Mouse (Mus musculus): ENCODE measurements at regions not wholly inside any gene's neighbourhood (a gene's known extent, or its start where the extent isn't known, plus 50 kb on each side); places are given as distances from the start of the nearest gene placed in this dataset.
"Not testable (repeated sequence)": the region's sequence is repeated elsewhere in the genome, so short reads cannot be mapped to it uniquely, and the experiment has no call there.

- TF ChIP-seq ZC3H11A (IDR thresholded peaks at IDR 0.05; ENCODE audit: low read depth, low read length) (no peak), MYC (IDR thresholded peaks at IDR 0.05; ENCODE audit: low read depth, low read length) (peak; percentile 78), CHD1 (IDR thresholded peaks at IDR 0.05; ENCODE audit: low read depth, low read length) (no peak), USF2 (IDR thresholded peaks at IDR 0.05; ENCODE audit: borderline replicate concordance in 1 of 2, insufficient read depth in 1 of 2, low read depth in 1 of 2, low read length in 2 of 2) (no peak)
Measured at GRCm38 (mm10) chr3:21621745-21622144, 454.7 kb upstream of the Tbl1xr1 start (continued).

GRCm38 (mm10) chr3:21625039-21625438 lies 451.4 kb upstream of the Tbl1xr1 start:
- no peak overlapping the region for H3K27ac ChIP-seq (ENCODE audit: control insufficient read depth, low read depth, low read length)
- no peaks in the 10 kb centered on the region for H3K27me3 ChIP-seq (ENCODE audit: control insufficient read depth in 1 of 2, insufficient read depth in 2 of 2, low read length in 2 of 2)
- DNase-seq (ENCODE audit: low read depth, low spot score), result no peak
- TF ChIP-seq ZKSCAN1 (IDR thresholded peaks at IDR 0.05; ENCODE audit: low read depth, low read length), result no peak
- no peak for TF ChIP-seq POLR2AphosphoS5 (IDR thresholded peaks at IDR 0.05; ENCODE audit: borderline replicate concordance, low read depth, low read length)
- TF ChIP-seq CTCF (IDR thresholded peaks at IDR 0.05 in 2 of 3, conservative IDR thresholded peaks at IDR 0.05 in 1 of 3; ENCODE audit: control insufficient read depth in 1 of 3, insufficient read depth in 1 of 3, low read depth in 2 of 3, low read length in 3 of 3, poor library complexity in 1 of 3, severe bottlenecking in 1 of 3), result no peak
- no peak for TF ChIP-seq MEF2A (IDR thresholded peaks at IDR 0.05; ENCODE audit: extremely low read depth, insufficient replicate concordance, low read depth, low read length, poor library complexity, severe bottlenecking)
- H3K9me3 ChIP-seq (replicated peaks; ENCODE audit: insufficient read depth, low read length), result no peaks in the 10 kb centered on the region
- H3K4me1 ChIP-seq (ENCODE audit: control insufficient read depth in 1 of 2, insufficient read depth in 2 of 2, low read length in 2 of 2), result peaks cover 2 to 5% of the 10 kb centered on the region in 2 experiments; a peak in 2 of 4 replicates
- no peaks in the 10 kb centered on the region for H3K79me2 ChIP-seq (ENCODE audit: control insufficient read depth, insufficient read depth, low read length, poor library complexity)
- H3K36me3 ChIP-seq (ENCODE audit: control insufficient read depth in 1 of 2, insufficient read depth in 2 of 2, low read length in 2 of 2), result peaks cover 0 to 8% of the 10 kb centered on the region in 2 experiments; a peak in 2 of 4 replicates
- no peak overlapping the region for H3K4me3 ChIP-seq (ENCODE audit: control insufficient read depth in 1 of 2, insufficient read depth in 1 of 2, low read depth in 2 of 2, low read length in 2 of 2)
- H3K9ac ChIP-seq (ENCODE audit: control insufficient read depth, low read depth, low read length, poor library complexity, severe bottlenecking), result no peak overlapping the region

GRCm38 (mm10) chr3:21626029-21626428 lies 450.4 kb upstream of the Tbl1xr1 start:
- Histone ChIP-seq H3K36me3 (ENCODE audit: control insufficient read depth in 1 of 2, insufficient read depth in 2 of 2, low read length in 2 of 2) (peaks cover 0 to 8% of the 10 kb centered on the region in 2 experiments; a peak in 2 of 4 replicates), H3K27me3 (ENCODE audit: control insufficient read depth in 1 of 2, insufficient read depth in 2 of 2, low read length in 2 of 2) (no peaks in the 10 kb centered on the region), H3K79me2 (ENCODE audit: control insufficient read depth, insufficient read depth, low read length, poor library complexity) (no peaks in the 10 kb centered on the region), H3K9me3 (replicated peaks; ENCODE audit: insufficient read depth, low read length) (no peaks in the 10 kb centered on the region), H3K9ac (ENCODE audit: control insufficient read depth, low read depth, low read length, poor library complexity, severe bottlenecking) (no peak overlapping the region), H3K27ac (ENCODE audit: control insufficient read depth, low read depth, low read length) (no peak overlapping the region), H3K4me3 (ENCODE audit: control insufficient read depth in 1 of 2, insufficient read depth in 1 of 2, low read depth in 2 of 2, low read length in 2 of 2) (no peak overlapping the region), H3K4me1 (ENCODE audit: control insufficient read depth in 1 of 2, insufficient read depth in 2 of 2, low read length in 2 of 2) (peaks cover 2 to 5% of the 10 kb centered on the region in 2 experiments; a peak in 2 of 4 replicates)
- DNase-seq (ENCODE audit: low read depth, low spot score), result no peak
- TF ChIP-seq USF1 (IDR thresholded peaks at IDR 0.05; ENCODE audit: low read depth, low read length), result no peak
- TF ChIP-seq ZMIZ1 (IDR thresholded peaks at IDR 0.05; ENCODE audit: low read depth, low read length), result no peak
- no peak for TF ChIP-seq CHD1 (IDR thresholded peaks at IDR 0.05; ENCODE audit: low read depth, low read length)
- TF ChIP-seq RAD21 (IDR thresholded peaks at IDR 0.05; ENCODE audit: low read depth, low read length), result no peak
- TF ChIP-seq GABPA (IDR thresholded peaks at IDR 0.05; ENCODE audit: low read depth, low read length), result no peak
- TF ChIP-seq MAFK (IDR thresholded peaks at IDR 0.05; ENCODE audit: borderline replicate concordance, low read depth, low read length), result no peak
- no peak for TF ChIP-seq E2F4 (IDR thresholded peaks at IDR 0.05; ENCODE audit: borderline replicate concordance, low read depth, low read length)
- TF ChIP-seq HCFC1 (IDR thresholded peaks at IDR 0.05; ENCODE audit: low read depth, low read length), result no peak
- no peak for TF ChIP-seq MAX (IDR thresholded peaks at IDR 0.05; ENCODE audit: low read length)
- no peak for TF ChIP-seq CHD2 (IDR thresholded peaks at IDR 0.05; ENCODE audit: low read length)
- no peak for TF ChIP-seq MXI1 (IDR thresholded peaks at IDR 0.05; ENCODE audit: low read depth, low read length)
- no peak for TF ChIP-seq ZKSCAN1 (IDR thresholded peaks at IDR 0.05; ENCODE audit: low read depth, low read length)
- TF ChIP-seq MEF2A (IDR thresholded peaks at IDR 0.05; ENCODE audit: extremely low read depth, insufficient replicate concordance, low read depth, low read length, poor library complexity, severe bottlenecking), result no peak
- TF ChIP-seq SIN3A (IDR thresholded peaks at IDR 0.05; ENCODE audit: low read length), result no peak
- no peak for TF ChIP-seq MYC (IDR thresholded peaks at IDR 0.05; ENCODE audit: low read depth, low read length)

GRCm38 (mm10) chr3:21627048-21627447 lies 449.4 kb upstream of the Tbl1xr1 start:
- not testable (repeated sequence) for H3K36me3 ChIP-seq (ENCODE audit: control insufficient read depth in 1 of 2, insufficient read depth in 2 of 2, low read length in 2 of 2); H3K27ac ChIP-seq (ENCODE audit: control insufficient read depth, low read depth, low read length); DNase-seq (ENCODE audit: low read depth, low spot score); H3K79me2 ChIP-seq (ENCODE audit: control insufficient read depth, insufficient read depth, low read length, poor library complexity); H3K27me3 ChIP-seq (ENCODE audit: control insufficient read depth in 1 of 2, insufficient read depth in 2 of 2, low read length in 2 of 2); H3K4me1 ChIP-seq (ENCODE audit: control insufficient read depth in 1 of 2, insufficient read depth in 2 of 2, low read length in 2 of 2); H3K4me3 ChIP-seq (ENCODE audit: control insufficient read depth in 1 of 2, insufficient read depth in 1 of 2, low read depth in 2 of 2, low read length in 2 of 2); H3K9ac ChIP-seq (ENCODE audit: control insufficient read depth, low read depth, low read length, poor library complexity, severe bottlenecking); H3K9me3 ChIP-seq (replicated peaks; ENCODE audit: insufficient read depth, low read length)

All from MEL (cell line).